Mouse (Mus musculus) retina, embryonic 14.5 days (tissue): ENCODE results near the gene Tulp4.

Source experiments
- DNase-seq: peaks from one replicate; pipeline ENCODE4 v3.0.0-alpha.2; 2015; ENCODE audit warnings: low spot score

Gene Tulp4

GRCm38 (mm10) chr17:6125441-6125840, 19.2 kb downstream of the Tulp4 start:
- no peak for DNase-seq

GRCm38 (mm10) chr17:6128039-6128438, 21.8 kb downstream of the Tulp4 start:
- DNase-seq = no peak

GRCm38 (mm10) chr17:6129361-6129760, 23.1 kb downstream of the Tulp4 start:
- peak; percentile 41 for DNase-seq

- DNase-seq = no peak
Measured at GRCm38 (mm10) chr17:6131083-6131482, 24.8 kb downstream of the Tulp4 start.

- DNase-seq = no peak
Measured at GRCm38 (mm10) chr17:6140875-6141274, 34.6 kb downstream of the Tulp4 start.

- DNase-seq = no peak
Measured at GRCm38 (mm10) chr17:6141344-6141743, 35.1 kb downstream of the Tulp4 start.

DNA sequence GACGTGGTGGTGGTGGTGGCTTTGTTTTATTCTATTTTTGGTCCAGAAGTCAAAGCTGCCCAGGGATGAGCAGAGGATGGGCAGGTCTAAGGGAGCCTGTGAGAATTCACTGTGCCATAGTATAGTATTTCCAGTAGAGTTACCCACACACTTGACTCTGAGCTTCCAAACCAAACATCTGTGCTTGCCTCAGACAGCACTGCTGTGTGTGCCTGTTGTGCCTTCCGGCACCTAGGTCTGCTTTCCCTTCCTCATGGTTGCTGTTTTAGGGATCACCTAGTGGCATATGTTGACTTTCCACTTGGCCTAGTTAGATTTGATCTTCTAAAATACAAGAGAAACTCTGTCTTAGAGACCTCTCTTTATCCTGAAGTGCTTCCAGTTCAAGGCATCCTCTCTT, 39.0 kb downstream of the Tulp4 start:
- DNase-seq = no peak

DNA sequence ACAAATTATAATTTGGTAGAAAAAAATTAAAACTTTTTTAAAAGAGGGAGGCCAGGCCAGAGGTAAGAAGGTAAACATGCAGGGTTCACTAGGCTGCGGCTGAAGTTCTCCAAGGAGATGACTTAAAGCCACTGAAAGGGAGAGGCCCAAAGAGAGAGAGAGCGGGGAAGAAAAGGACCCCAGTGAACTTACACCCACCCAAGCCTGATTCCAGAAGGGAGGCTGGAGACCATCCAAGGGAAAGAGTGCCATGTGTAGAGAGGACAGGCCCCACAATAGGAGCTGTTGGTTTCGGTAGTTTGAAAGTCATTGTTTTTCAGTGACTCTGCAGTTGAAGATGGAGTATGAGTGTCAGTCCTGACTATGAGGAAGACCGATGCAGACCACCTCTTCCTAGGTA, 46.7 kb downstream of the Tulp4 start:
- DNase-seq = no peak

DNA sequence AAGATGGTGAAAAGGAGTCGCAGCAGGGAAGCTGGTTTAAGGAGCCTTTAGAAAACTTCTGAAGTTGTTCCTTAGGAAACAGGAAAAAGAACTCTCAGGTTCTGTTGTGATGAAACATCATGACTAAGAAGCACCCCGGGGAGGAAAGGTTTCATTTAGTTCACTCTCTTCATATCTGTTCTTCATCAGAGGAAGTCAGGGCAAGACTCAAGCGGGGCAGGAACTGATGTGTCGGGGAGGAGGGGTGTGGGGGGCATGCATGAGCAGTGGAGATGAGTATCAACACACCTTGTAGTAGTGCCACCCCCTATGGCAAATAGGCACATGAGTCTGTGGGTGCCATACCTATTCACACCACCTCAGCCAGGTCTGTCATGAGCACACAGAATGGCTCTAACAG, 47.3 kb downstream of the Tulp4 start:
- no peak for DNase-seq

DNA sequence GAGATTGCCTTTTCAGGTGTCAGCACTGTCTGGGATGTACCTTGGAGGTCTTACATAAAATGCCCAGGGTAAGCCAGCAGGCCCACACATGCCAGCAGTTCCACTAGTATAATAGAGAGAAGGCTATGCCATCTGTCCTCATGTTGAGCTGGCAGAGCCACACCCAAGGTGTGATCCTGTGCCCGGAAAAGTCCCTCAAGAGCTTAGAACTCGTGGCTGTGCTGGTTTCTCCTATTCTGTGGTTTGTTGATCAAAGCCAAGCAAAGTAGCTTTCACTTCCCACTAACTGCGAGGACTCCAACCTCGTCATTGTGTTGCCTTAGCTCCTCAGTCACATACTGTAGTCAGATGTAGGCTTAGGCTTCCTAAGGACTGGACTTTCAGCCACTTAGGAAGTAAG, 48.1 kb downstream of the Tulp4 start:
- no peak for DNase-seq

GRCm38 (mm10) chr17:6160495-6160894, 54.3 kb downstream of the Tulp4 start:
- no peak for DNase-seq

DNA sequence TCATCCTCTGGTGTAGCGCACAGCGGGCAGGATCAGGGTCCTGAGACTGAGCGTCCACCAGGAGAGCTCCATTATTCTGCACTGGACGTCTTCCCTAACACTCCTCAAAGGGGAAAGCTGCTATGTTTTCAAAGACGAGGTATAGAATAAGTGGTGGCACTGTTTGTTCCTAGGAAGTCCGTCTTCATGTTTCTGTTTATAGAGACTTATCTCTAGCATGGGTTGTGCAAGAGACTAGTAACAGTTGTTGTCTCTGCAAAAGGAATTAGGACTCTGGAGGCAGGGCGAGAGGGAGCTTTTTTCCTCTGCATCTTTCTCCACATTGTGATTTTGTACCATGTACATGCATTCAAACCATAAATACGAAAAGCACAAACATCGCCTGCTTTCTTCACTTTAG, 55.7 kb downstream of the Tulp4 start:
- no peak for DNase-seq

- DNase-seq = no peak
Measured at GRCm38 (mm10) chr17:6162761-6163160, 56.5 kb downstream of the Tulp4 start.

DNA sequence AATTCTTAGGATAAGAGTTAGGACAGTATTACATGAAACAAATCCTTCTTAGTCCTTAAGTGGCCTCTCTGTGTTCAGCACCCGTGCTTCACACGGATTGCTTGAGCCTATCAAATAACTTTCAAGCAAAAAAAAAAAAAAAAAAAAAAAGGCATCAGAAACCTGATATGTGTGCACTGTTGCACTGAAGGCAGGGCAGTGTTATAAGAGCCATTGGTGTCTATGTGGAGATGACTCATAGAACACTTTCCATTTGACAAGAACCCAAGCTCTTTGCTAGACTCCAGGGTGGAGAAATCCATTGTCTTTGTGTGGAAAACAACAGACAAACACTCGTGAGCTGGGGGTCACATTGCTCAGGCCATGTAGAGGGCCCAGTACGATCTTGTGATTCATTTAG, 58.7 kb downstream of the Tulp4 start:
- no peak for DNase-seq

- no peak for DNase-seq
Measured at GRCm38 (mm10) chr17:6172440-6172839, 66.2 kb downstream of the Tulp4 start.

- no peak for DNase-seq
Measured at GRCm38 (mm10) chr17:6172926-6173690, 66.9 kb downstream of the Tulp4 start.

- DNase-seq = no peak
Measured at GRCm38 (mm10) chr17:6174574-6174973, 68.3 kb downstream of the Tulp4 start.

DNA sequence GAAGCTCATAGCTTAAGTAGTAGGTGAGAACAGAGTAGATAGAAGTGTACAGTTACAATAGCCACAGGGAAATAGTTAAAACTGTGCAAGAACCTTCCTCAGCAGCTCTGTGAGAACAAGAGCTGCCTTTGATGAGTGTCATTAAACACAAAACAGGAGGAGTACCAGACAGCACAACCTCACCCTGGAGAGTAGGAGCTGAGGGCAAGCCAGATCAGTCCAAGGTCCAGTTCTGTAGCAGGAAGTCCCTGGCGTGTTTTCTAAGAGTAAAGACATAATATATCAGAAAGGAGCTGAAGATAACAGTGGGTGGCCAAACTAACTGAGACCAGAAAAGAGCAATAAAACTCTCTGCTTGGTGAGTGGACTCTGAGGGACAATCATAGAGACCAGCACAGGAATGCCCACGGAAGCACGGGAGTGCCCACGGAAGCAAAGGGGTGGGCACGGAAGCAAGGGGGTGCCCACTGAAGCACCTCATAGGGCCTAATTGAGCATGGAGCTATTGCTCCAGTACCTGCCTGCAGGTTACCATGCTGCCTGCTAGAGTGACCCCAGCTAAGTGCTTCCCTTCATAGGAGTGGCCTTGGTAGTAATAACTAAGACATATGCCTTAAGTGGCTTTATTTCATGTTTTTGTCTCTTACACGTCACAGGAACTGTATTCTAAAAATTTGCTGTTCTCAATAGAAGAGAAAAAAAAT, 72.5 kb downstream of the Tulp4 start:
- DNase-seq = no peak

GRCm38 (mm10) chr17:6179389-6179788, 73.2 kb downstream of the Tulp4 start:
- peak; percentile 9 for DNase-seq

DNA sequence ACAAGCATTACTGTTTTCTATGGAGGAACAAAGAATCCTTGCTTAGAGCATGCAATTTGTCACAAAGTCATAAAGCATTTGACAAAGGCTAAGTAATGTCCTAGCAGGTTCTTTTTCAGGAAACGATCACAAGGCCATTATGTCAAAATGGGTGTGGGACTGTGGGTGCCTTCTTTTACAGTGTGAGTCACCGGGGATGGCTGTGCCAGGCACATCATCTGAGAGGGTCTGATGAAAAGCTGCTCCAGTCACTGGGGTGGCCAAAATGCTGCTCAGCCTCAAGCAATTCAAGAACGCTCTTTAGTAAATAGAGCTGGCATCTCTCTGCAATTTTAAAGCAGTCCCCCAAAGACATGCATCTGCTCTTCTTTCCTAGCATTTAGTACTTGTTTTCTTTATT, 74.2 kb downstream of the Tulp4 start:
- DNase-seq = no peak

GRCm38 (mm10) chr17:6182715-6183114, 76.5 kb downstream of the Tulp4 start:
- no peak for DNase-seq

DNA sequence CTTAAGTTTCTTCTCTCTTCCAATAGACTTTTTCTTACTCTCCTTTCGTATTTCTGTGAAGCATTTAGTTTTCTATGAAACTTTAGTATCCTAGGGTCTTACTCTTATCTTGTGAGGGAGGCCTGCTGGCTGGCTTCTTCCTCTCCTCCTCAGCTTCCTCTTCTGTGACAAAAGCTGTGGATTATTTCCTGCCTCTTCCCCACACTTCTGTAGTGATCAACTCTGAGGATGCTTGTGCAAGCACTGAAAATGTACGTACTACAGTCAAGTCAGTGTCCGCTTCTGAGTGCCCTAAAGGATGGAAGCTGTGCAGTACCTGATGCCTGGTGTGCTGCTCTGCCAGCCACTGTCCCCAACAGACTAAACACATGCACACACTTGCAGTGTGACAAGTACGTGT, 80.4 kb downstream of the Tulp4 start:
- DNase-seq = no peak

DNA sequence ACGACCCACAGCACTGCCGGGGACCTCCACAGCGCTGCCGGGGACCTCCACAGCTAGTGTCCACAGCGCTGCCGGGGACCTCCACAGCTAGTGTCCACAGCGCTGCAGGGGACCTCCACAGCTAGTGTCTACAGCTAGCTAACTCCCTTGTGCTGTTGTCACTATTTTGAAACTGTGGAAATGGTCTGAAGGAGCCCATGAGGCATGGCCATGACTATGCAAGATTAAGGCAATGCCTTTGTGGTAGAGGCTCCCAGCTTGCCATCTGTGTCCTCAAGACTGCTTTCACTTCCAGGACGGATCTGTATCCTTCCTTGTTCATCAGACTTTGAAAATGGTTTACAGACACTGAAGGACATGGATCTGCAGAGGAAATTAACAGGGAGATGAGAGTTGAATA, 80.9 kb downstream of the Tulp4 start:
- no peak for DNase-seq

DNA sequence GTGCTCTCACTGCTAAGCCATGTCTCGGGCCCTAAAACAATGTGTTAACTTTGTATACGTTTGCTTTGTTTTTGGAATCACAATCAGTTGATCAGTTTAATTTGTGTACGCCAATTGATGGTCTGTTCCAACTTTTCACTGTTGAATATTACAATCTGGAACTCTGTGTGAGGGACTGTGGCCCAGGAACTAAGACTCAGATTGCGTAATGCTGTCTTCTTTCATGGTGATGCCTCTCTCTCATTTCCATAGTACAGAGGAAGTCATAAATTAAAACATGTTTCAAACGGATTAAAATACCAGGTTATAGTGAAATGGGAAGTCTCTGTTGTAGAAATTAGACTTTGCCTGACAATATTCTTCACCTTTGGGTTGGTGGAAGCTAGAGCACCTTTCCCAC, 83.0 kb downstream of the Tulp4 start:
- DNase-seq = no peak
